Mouse (Mus musculus) Muller cell, postnatal 12 days (primary cell): ENCODE measurements around the gene Ifitm2.
"Not testable (repeated sequence)": the region's sequence is repeated elsewhere in the genome, so short reads cannot be mapped to it uniquely, and the experiment has no call there.

Experiments
- DNase-seq: peaks from one replicate; pipeline ENCODE4 v3.0.0-alpha.2; 2015; ENCODE audit errors: inconsistent ontology term

Ifitm2 gene

DNA sequence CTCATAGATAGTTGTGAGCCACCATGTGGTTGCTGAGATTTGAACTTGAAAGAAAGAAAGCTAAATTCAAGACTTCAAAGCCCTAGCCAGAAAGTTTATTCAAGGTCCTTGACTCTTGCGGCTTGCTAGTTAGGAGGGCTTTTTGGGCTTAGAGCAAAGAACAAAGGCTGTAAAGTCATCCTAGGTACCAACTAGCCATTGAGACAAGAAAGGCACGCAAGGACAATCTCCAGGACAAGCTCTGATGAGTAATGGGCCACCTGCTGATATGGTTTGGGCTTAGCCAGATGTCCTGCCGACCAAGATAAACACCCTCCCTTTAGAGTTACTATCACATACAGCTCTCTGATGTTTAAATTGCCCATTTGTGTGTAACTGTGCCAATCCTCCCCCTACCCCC, 12.9 kb upstream of the Ifitm2 start:
- DNase-seq, result not testable (repeated sequence)

DNA sequence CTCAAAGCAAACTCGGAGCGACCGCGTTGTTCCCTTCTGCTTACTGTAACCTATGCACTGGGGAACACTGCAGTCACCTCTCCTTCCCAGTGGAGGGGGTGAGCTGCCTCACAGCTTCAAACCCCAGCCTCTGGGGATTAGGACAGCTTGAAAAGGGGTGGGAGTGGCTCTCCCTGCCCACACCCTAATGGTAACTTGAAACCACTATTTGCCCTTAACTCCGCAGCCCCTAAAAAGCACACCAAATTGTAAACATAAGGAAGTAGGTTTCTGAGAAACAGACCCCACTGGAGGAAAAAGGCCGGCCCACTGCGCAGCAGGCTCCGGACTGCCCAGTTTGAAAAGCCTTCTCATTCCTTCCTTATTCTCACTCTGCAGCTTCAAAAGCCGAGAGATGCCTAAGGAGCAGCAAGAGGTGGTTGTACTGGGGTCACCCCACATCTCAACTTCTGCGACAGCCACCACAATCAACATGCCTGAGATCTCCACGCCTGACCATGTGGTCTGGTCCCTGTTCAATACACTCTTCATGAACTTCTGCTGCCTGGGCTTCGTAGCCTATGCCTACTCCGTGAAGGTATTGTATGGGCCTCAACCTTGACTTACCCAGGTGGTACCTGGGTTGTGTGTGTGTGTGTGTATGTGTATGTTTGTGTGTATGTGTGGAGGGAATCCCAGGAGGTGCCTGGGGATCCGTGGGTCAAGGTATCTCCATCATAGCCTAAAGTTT, 12.2 kb upstream of the Ifitm2 start:
- no peak for DNase-seq

DNA sequence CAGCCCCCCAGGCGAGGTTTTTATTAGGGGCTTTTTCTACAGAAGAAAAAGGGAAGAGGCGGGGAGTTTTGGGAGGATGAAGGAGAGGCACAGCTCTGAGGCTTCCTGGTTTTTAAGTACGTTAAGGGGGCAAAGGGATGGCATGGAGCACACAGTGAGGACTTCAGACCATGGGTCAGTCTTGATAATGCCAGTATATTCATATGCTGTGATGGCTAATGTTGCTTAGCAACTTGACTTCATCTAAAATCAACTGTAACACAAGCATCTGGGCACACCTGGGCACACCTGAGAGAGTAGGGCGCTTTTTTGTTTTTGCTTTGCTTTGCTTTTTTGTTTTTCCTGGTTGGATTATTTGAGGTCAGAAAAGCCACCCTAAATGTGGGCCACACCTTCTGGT, 11.1 kb upstream of the Ifitm2 start, which contains the start of gene Ifitm1:
Gene Ifitm1 (plus strand): TSS at position 301 of the 400 bp plus-strand sequence.
- no peak for DNase-seq

DNA sequence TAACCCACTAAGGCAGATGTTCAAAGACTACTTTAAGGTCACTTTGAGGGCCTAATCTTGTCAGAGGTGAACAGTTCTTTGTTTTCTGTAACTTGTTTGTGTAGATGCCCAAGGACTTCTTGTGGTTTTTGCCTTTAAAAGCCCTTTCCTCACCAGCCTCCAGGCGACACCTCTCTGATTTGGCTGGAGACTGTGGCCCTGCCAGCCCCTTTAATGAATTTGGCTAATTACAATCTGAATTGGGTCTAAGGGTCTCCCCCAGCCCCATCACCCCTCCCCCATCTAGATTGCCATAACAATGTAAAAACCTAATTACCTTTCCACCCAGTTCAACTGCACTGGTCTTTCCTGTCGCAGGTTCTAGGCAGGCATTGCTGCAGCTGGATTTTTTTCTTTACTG, 6.9 kb upstream of the Ifitm2 start:
- DNase-seq, result no peak

DNA sequence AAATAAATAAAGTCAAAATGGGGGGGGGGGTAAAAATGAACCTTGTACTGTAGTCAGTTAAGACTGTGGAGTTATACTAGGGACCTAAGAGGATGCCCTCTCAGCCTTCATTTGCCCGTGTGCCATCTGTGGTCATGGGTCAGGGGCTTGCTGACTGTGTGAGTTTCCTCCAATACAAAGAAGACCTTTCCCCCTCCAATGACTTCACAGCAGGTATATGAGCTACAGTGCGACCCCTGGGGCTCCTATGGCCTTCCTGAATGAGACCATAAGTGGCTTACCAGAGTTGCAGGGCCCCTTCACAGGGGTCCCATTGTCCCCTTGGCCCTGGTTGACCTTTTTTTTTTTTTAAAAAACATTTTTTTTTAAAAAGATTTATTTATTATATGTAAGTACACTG, 5.6 kb upstream of the Ifitm2 start:
- no peak for DNase-seq

DNA sequence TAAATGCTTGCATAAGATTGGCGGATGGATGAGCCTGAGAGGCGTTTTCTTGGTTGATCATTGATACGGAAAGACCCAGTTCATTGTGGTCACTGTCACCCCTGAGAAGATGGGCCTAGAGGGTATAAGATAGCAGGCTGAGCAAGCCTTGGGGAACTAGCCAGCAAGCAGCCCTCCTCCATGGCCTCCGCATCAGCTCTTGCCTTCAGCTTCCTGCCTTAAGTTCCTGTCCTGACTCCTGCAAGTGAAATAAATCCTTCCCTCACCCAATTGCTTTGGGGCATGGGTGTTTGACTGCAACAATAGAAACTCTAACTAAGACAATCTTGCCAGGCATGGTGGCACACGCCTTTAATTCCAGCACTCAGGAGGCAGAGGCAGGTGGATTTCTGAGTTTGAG, 4.2 kb upstream of the Ifitm2 start:
- no peak for DNase-seq

DNA sequence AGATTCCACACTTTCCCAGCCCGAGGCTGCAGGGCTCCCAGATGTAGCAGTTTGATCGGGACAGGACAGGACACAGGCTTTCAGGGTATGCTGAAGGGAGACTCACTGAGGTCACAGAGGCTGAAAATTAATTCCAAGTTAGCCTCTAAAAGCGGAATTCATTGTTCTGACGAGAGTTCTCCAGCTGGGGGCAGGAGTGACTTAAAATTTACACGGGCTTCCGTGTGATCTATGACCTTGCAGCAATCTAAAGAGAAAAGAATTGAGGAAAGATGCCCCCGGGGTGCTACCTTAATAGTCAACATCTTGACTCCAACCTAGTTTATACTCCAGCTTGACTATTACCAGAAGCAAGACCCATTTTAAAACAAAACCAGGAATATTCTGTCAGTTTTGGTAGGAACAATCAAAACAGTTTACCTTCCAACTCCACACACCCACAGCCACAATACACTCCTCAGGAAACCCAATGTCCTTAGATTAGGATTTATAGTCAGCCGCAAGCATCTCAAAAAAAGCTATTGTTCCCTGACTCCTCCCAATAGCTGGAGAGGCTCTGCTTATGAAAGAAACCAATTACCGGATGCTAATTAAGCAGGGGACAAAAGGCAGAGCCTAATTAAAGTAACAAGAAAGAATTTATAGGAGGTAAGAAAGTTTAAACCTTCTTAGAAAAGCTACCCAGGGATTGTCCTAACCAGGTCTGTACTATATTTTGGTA, 3.6 kb upstream of the Ifitm2 start:
- peak; percentile 54 for DNase-seq

DNA sequence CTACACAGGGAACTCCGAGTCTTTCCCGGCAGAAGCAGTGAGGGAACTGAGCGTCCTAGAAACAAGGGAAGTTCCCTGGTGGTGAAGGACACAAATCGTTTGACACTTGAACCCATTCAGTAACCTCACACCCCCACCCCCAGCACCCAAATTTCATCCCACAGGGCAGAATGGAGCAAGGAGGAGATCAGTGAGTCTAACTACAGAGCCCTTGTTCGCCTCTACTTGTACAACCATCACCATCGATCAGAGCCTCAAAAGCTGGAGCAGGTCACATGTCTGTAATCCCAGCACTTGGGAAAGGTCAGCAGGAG, 726 bp upstream of the Ifitm2 start:
- no peak for DNase-seq

DNA sequence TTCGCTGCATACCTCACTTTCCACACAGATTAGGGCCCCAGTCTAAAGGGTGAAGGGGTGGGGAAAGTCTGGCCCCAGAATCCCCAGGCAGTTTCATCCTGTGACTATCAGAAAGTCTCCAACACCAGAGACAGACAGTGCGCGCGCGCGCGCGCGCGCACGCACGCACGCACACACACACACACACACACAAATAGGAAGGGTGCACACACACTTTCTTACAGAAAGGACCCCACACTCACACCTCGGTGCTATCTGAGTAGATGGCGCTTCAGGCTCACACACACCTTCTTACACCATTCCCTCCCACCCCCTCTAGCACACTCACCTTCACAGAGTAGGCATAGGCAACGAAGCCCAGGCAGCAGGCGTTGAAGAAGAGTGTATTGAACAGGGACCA, 445 bp downstream of the Ifitm2 start:
- peak; percentile 51 for DNase-seq

DNA sequence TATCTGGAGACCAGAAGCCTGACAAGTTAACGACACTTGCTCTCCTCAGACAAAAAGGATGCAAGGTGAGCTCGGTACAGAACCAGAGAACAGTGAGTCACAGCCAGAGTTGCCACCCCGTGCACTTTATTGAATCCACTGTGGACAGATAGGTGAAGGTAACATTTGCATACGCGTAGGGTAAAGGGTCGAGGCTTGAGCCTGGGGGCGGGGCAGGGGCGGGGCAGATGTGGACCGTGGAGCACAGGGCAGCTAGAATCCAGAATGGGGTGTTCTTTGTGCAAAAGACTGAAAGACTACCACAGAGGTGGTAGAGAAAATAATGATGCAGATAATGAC, 1.1 kb downstream of the Ifitm2 start:
- no peak for DNase-seq

DNA sequence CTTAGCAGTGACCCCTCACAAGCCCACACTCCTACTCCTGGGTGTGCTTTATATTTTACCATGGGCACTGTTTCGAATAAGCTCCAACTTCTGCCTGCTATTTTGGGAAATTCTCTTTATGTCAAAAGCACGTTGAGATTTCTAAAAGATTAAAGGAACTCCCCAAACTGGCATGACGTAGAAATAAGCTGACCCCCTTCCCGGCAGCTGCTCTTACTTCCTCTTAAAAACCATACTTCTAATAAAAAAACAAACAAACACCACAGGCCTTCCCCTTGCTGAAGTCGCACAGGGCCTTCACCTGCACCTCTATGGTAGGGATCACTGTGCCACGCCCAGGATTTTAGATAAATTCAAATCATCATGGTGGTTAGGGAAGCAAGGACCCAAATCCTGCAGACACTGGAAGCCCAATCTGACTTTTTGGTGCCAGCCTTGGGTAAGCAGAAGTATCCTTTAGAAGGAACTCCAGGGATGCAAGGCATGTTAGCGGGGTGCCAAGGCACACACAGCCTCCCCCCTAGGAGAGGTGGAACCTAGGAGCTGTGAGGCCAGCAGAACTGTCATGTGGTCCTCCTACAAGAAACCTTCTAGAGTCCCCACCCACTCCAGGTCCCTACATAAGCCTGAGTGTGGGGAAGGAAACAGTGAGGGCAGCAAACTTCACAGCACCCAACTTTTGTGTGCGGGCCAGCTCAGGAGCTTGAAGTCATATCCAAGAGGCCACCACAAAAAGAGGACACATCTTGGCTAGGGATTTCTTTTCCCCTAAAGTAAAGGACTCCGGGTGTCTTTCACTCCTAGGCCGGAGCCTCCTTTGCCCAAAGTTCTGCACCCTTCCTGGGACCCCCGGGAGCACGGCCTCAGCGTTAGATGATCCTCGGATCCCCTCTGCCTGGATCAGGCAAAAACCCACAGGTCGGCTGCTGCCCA, 1.7 kb downstream of the Ifitm2 start:
- no peak for DNase-seq

DNA sequence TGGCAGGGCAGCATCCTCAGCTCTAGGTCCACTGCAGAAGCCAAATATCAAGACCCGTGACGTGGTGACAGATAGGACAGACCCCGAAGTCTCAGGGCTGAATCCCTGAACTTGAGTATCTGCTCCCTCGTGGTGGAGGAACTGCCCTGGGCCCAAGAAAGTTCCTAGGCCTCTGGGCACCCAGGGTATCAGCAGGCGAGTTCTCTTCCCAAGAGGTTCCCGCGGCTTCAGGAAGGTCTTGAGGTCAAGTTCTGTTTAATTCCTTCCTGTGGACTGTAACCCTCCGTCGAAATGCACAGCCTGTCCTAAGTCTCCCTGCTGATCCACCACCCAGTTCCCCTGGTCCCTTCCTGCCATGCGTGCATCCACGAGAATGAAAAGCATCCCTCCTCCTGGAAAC, 2.7 kb downstream of the Ifitm2 start:
- DNase-seq, result no peak

DNA sequence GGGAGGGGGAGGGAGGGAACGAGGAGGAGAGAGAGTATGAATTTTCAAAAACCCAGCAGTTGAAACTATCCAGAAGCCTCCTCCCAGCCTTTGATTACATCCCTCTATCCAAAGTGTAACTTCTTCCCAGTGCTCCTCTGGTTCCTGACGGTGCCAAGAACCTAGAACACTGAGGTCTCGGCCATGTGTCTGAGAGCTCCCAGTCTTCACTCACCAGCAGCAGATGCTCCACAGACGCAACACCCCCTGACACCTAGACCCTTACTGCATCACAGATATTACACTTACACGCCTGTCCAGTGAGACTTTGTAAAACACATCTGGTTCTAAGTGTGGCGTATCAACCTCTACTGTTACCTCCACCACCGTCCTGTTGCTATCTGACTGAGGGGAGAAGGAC, 3.3 kb downstream of the Ifitm2 start:
- DNase-seq, result no peak

DNA sequence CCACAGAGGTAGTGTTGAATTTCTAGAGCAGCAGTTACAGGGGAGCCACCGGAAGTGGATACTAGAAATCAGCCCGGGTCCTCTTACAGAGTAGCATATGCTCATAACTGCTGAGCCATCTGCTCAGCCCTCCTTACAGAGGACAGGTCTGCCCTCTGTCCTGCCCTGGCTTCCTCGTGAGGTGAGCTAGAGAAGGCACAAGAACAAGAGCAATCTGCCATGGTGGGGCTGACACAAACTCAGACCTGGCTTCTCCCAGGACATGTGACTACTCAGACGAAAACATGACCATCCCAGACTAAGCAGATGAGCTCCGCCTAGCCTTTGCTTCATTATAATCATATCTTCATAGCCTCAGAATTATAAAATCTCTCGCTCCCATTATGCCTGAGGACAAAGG, 4.0 kb downstream of the Ifitm2 start:
- DNase-seq, result no peak

DNA sequence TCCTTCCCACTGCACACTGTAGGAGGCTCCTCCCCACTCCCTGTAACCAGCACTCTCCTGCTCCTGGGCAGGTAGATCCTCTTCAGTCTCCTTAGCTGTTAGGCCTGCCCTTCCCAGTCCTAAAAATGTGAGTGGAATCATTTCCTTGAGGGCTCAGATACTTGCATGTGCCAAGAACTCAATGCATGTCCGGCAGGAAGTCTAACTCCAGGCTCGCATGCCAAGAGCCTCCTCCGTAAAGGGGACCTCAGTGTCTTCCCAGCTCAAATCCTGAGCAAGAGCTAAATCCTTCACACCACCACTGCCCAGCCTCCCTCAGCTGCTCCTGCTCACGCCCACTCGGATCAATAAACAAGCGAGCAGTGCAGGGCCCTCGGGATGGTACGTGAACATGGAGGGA, 4.7 kb downstream of the Ifitm2 start:
- no peak for DNase-seq

DNA sequence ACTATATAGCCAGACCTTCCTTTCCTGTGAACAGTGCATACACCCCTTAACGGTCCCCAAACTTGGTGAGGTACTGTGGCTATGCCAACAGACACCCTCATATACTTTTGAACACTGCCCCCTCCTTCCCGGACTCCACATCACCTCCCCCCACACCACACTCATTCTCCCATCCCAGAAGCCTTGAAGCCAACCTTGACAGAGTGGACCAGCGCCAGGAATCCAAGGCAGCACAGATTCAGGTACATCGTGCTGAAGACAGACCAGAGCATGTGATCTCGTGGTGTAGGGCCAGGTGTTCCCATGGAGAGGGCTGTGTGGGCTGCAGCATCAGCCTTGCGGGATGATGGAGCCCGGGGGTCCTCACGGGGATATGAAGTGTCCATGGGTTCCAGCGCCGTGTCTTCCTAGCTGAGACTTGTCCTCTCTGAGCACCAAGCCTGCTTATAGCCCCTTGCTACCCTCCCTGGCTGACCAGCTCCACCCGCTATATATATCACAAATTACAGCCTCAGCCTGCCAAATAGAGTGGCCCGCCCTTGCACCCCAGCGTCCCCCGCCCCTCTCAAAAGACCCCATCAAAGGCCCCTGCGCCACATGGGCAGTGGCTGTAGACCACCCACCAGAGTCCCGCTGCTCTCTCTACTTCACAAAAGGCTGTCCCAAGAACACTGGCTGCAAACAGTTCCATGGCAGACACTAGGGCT, 5.8 kb downstream of the Ifitm2 start, which contains the start of gene Ifitm5:
Gene Ifitm5 (minus strand): TSS at position 468 of the 707 bp plus-strand sequence.
- no peak for DNase-seq

DNA sequence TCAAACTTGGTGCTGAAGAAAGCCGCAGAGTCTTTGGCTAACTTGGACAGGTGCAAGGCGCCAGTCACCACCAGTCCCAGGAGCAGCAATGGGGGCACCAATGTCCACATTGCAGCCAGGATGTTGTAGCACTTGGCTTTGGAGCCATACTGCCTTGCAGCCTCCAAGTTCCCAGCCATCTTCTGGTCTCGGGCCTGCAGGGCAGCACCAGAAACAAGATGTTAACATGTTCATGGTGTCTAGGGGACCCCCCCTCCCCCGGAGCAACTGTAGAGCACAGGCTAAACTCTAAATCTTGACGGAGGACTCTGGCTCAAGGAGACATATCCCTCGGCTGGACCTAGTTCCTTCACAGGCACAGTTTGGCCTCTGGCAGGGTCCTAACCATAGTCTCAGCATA, 6.5 kb downstream of the Ifitm2 start:
- no peak for DNase-seq

DNA sequence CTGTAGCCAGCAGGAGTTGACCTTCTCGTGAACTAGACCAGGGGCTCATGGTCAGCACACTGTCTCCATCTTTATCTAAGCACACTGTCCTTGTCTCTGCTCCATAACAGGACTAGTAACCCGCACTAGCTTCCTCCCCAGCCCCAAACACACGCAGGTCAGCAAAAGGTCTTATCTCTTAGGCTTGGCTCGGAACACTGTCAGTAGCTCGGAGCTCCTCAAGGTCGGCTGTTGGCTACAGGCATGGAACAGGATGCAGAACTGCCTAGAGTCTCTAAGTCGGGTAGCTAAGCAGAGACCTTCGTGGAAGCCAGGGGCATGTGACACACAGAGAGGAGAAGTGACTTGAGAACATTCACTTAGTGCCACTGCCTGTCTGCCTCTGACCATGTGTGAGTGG, 7.6 kb downstream of the Ifitm2 start:
- no peak for DNase-seq

DNA sequence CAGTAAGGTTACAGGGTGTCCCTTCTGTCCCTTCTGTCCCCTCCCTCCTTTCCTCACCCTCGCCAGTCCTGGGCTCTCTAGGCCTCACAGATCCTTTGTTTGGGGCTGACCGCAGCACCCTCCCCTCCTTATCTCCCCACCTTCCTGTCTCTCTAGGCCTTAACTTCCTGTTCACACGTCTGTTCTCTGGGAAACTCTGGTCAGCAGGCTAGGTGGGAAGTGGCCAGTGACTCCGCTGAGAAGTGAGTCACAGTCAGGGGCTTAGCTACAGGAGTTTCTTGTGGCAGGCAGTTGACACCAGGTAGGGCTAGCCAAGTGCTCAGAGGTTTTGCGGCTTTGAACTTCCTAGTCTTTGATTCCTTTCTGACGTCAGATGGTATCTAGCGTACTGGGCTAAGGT, 8.8 kb downstream of the Ifitm2 start:
- no peak for DNase-seq

DNA sequence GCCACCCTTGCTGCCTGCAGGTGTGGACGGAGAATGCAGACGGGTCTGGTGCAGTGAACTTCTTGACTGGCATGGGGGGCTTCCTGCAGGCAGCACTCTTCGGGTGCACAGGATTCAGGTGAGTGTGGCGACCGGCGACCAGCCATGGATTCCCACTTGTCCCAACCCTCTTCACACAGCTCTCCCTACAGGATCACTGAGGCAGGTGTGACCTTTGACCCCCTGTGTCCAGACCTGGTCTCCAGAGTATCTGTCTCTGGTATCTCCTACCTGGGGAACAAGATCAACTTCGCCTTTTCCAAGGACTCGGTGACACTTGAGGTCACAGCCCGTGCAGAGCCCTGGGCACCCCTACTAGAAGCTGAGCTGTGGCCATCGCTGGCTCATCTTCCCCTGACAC, 9.5 kb downstream of the Ifitm2 start:
- DNase-seq, result no peak

DNA sequence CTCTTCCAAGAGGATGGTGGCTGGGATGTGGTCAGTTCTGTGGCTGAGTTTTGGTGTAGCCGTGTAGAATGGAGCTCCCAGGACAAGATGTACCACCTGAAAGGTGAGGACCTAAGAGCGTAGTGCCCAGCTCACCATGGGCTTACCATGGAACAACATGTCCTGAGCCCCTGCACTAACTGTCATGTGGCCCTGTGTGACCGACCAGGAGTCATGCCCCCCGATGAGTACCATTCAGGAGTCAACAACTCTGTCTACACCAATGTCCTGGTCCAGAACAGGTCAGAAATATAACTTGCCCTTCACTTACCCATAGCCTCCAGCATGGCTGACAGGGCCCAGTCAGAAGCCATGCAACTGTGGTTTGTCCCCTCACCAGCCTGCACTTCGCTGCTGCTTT, 10.5 kb downstream of the Ifitm2 start:
- DNase-seq, result no peak

DNA sequence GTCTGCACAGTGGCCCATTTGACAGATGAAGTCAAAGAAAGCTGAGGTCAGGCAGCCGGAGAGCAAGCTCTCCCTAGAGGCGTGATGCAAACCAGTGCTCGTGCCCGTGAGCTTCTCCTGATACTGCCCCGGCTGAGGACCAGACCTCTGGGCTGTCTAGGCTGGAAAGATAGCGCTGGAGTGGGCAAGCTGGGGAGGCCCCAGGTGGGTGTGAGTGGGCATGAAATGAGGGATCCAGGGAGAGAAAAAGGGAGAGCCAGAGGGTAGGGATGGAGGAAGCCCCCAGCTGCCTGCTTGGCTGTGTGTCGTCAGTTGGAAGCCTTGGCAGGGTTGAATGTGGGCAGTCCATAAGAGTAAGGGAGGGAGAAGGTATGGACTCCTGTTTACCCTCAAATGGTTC, 11.6 kb downstream of the Ifitm2 start:
- DNase-seq, result no peak
